Mouse (Mus musculus): ENCODE measurements around the gene Rabl3.

GRCm38 (mm10) chr16:37532046-37532445 is 7.6 kb upstream of the Rabl3 start:
- TF ChIP-seq CTCF (IDR thresholded peaks at IDR 0.05; ENCODE audit: low read depth, low read length), result no peak
- TF ChIP-seq POLR2A (IDR thresholded peaks at IDR 0.05; ENCODE audit: borderline replicate concordance, low read depth, low read length), result no peak
